Mouse (Mus musculus): Measurements from ENCODE around the gene Tdrd6. TPM values are rescaled to one million over a fixed set of nuclear protein-coding genes. Genes with fewer than 3 reads are reported as not detected.

Tdrd6 gene
- not detected for total RNA-seq (2021)

- no peak for DNase-seq (ENCODE audit: low spot score)
- intact Hi-C loops (cut with DNase I), result no loop called here
These were observed at the start of gene Tdrd6 for GRCm38 (mm10) chr17:43629496-43630426. Gene Tdrd6, minus strand, starts transcription at chr17:43630299.

- intact Hi-C loops (cut with DNase I), result no loop called here
- no peak for DNase-seq (ENCODE audit: low spot score)
These were observed 47.2 kb upstream of the Tdrd6 start for GRCm38 (mm10) chr17:43677317-43677716.

- no peak for DNase-seq (ENCODE audit: low spot score)
- intact Hi-C loops (cut with DNase I), result no loop called here
These were observed 46.1 kb upstream of the Tdrd6 start for GRCm38 (mm10) chr17:43676241-43676640.

GRCm38 (mm10) chr17:43675228-43675627 lies 45.1 kb upstream of the Tdrd6 start:
- DNase-seq (ENCODE audit: low spot score), result no peak
- intact Hi-C loops (cut with DNase I), result no loop called here

- DNase-seq (ENCODE audit: low spot score), result no peak
- intact Hi-C loops (cut with DNase I), result no loop called here
These were observed 41.8 kb upstream of the Tdrd6 start for GRCm38 (mm10) chr17:43671907-43672306.

- no peak for DNase-seq (ENCODE audit: low spot score)
- intact Hi-C loops (cut with DNase I), result no loop called here
These were observed 39.1 kb upstream of the Tdrd6 start for GRCm38 (mm10) chr17:43669145-43669695.

GRCm38 (mm10) chr17:43667290-43667843 lies 37.3 kb upstream of the Tdrd6 start, which contains the start of gene Cyp39a1:
Gene Cyp39a1, plus strand, starts transcription at chr17:43667425.
- DNase-seq (ENCODE audit: low spot score), result no peak
- intact Hi-C loops (cut with DNase I), result no loop called here

- peak; percentile 84 for DNase-seq (ENCODE audit: low spot score)
- intact Hi-C loops (cut with DNase I), result no loop called here
These were observed 36.6 kb upstream of the Tdrd6 start, which contains the start of gene Slc25a27 for GRCm38 (mm10) chr17:43666576-43667289. Gene Slc25a27, minus strand, starts transcription at chr17:43667214.

GRCm38 (mm10) chr17:43651314-43652046 lies 21.4 kb upstream of the Tdrd6 start:
- no peak for DNase-seq (ENCODE audit: low spot score)

GRCm38 (mm10) chr17:43649641-43650436 lies 19.7 kb upstream of the Tdrd6 start:
- intact Hi-C loops (cut with DNase I), result no loop called here
- no peak for DNase-seq (ENCODE audit: low spot score)

More at GRCm38 (mm10) chr17:43651314-43652046, 21.4 kb upstream of the Tdrd6 start:
- intact Hi-C loops (cut with DNase I), result no loop called here

- no peak for DNase-seq (ENCODE audit: low spot score)
- intact Hi-C loops (cut with DNase I), result no loop called here
These were observed 16.8 kb upstream of the Tdrd6 start for GRCm38 (mm10) chr17:43646925-43647324.

- intact Hi-C loops (cut with DNase I), result no loop called here
These were observed 15.0 kb upstream of the Tdrd6 start for GRCm38 (mm10) chr17:43645136-43645535.

GRCm38 (mm10) chr17:43644375-43644774 lies 14.3 kb upstream of the Tdrd6 start:
- intact Hi-C loops (cut with DNase I), result no loop called here
- DNase-seq (ENCODE audit: low spot score), result no peak

More at GRCm38 (mm10) chr17:43645136-43645535, 15.0 kb upstream of the Tdrd6 start:
- no peak for DNase-seq (ENCODE audit: low spot score)

GRCm38 (mm10) chr17:43643191-43643590 lies 13.1 kb upstream of the Tdrd6 start:
- intact Hi-C loops (cut with DNase I), result no loop called here
- no peak for DNase-seq (ENCODE audit: low spot score)

GRCm38 (mm10) chr17:43640825-43641224 lies 10.7 kb upstream of the Tdrd6 start:
- no peak for DNase-seq (ENCODE audit: low spot score)
- intact Hi-C loops (cut with DNase I), result no loop called here

- intact Hi-C loops (cut with DNase I), result no loop called here
These were observed 7.0 kb upstream of the Tdrd6 start for GRCm38 (mm10) chr17:43637146-43637545.

GRCm38 (mm10) chr17:43630427-43630760 lies 295 bp upstream of the Tdrd6 start:
- no peak for DNase-seq (ENCODE audit: low spot score)
- intact Hi-C loops (cut with DNase I), result no loop called here

More at GRCm38 (mm10) chr17:43637146-43637545, 7.0 kb upstream of the Tdrd6 start:
- no peak for DNase-seq (ENCODE audit: low spot score)

GRCm38 (mm10) chr17:43629026-43629495 lies 1.0 kb downstream of the Tdrd6 start:
- no peak for DNase-seq (ENCODE audit: low spot score)
- intact Hi-C loops (cut with DNase I), result no loop called here

- DNase-seq (ENCODE audit: low spot score), result no peak
- intact Hi-C loops (cut with DNase I), result no loop called here
These were observed 1.9 kb downstream of the Tdrd6 start for GRCm38 (mm10) chr17:43628246-43628645.

All from heart, postnatal 25 days (tissue).